Mouse (Mus musculus): ENCODE data around the gene Lxn. TPM values are rescaled to one million over a fixed set of nuclear protein-coding genes. Genes with fewer than 3 reads are reported as not detected.

The Lxn gene
- polyA plus RNA-seq, 1 experiment from 2014 or later = 125 TPM

- peaks cover 4% of the 10 kb centered on the region for H3K36me3 ChIP-seq (ENCODE audit: control insufficient read depth, insufficient read depth, low read length)
- no peaks in the 10 kb centered on the region for H3K4me1 ChIP-seq (ENCODE audit: control insufficient read depth, insufficient read depth, low read length)
- no peak overlapping the region for H3K4me3 ChIP-seq (ENCODE audit: low read depth, low read length)
- no peak for ATAC-seq (ENCODE audit: insufficient number of reproducible peaks, low FRiP score, low TSS enrichment, low read depth)
- no peak overlapping the region for H3K27ac ChIP-seq (replicated peaks; ENCODE audit: low read depth, low read length)
- H3K9me3 ChIP-seq (ENCODE audit: control insufficient read depth, low read length) = no peaks in the 10 kb centered on the region
- H3K27me3 ChIP-seq (ENCODE audit: control insufficient read depth, insufficient read depth, low read length) = no peaks in the 10 kb centered on the region
- DNase-seq (ENCODE audit: low spot score) = no peak
- no peak overlapping the region for H3K9ac ChIP-seq (ENCODE audit: low read length)
- whole genome bisulfite sequencing = 85% methylated on average over 4 of the region's 4 CpGs
- H3K4me2 ChIP-seq (ENCODE audit: low read depth, severe bottlenecking) = no peak overlapping the region
Observed at GRCm38 (mm10) chr3:67471408-67472127, 7.8 kb upstream of the Lxn start.

DNA sequence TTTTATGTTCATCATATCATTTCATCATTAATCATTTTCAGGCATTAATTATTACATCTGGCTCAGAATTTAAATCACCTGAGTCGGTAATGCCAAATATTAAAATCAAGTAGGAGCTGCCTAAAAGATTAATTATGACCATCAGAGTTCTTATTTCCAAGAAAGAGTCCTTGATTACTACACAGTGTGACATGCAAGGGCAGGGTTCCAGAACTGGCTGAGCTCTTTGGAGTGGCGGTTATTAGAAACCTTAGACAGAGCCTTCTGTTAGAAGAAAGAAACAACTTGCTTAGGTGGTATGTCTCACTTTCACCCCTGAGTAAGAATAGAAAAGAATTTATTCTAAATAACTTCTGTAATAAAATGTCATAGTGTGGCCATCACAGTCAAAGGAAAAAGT is 3.6 kb upstream of the Lxn start:
- no peak overlapping the region for H3K9ac ChIP-seq (ENCODE audit: low read length)
- peaks cover 2% of the 10 kb centered on the region; the same call in 1 of the 2 replicates for H3K36me3 ChIP-seq (ENCODE audit: control insufficient read depth, insufficient read depth, low read length)
- DNase-seq (ENCODE audit: low spot score) = no peak
- H3K27me3 ChIP-seq (ENCODE audit: control insufficient read depth, insufficient read depth, low read length) = no peaks in the 10 kb centered on the region
- no peak for ATAC-seq (ENCODE audit: insufficient number of reproducible peaks, low FRiP score, low TSS enrichment, low read depth)
- H3K4me2 ChIP-seq (ENCODE audit: low read depth, severe bottlenecking) = no peak overlapping the region
- no peak overlapping the region for H3K27ac ChIP-seq (replicated peaks; ENCODE audit: low read depth, low read length)
- H3K4me1 ChIP-seq (ENCODE audit: control insufficient read depth, insufficient read depth, low read length) = 0 out of 2 replicates have a peak, but pooled peaks cover 3% of the 10 kb centered on the region
- 82% methylated on average over 2 of the region's 2 CpGs for WGBS
- no peak overlapping the region for H3K4me3 ChIP-seq (ENCODE audit: low read depth, low read length)
- H3K9me3 ChIP-seq (ENCODE audit: control insufficient read depth, low read length) = no peaks in the 10 kb centered on the region

- H3K27ac ChIP-seq (replicated peaks; ENCODE audit: low read depth, low read length) = no peak overlapping the region
- WGBS = 85% methylated on average over 5 of the region's 5 CpGs
- H3K9me3 ChIP-seq (ENCODE audit: control insufficient read depth, low read length) = no peaks in the 10 kb centered on the region
- H3K36me3 ChIP-seq (ENCODE audit: control insufficient read depth, insufficient read depth, low read length) = peaks cover 2% of the 10 kb centered on the region; the same call in 1 of the 2 replicates
- H3K4me3 ChIP-seq (ENCODE audit: low read depth, low read length) = no peak overlapping the region
- DNase-seq (ENCODE audit: low spot score) = no peak
- 0 out of 2 replicates have a peak, but pooled peaks cover 3% of the 10 kb centered on the region for H3K4me1 ChIP-seq (ENCODE audit: control insufficient read depth, insufficient read depth, low read length)
- ATAC-seq (ENCODE audit: insufficient number of reproducible peaks, low FRiP score, low TSS enrichment, low read depth) = no peak
- H3K27me3 ChIP-seq (ENCODE audit: control insufficient read depth, insufficient read depth, low read length) = no peaks in the 10 kb centered on the region
- no peak overlapping the region for H3K4me2 ChIP-seq (ENCODE audit: low read depth, severe bottlenecking)
- H3K9ac ChIP-seq (ENCODE audit: low read length) = no peak overlapping the region
Observed at GRCm38 (mm10) chr3:67466576-67466975, 2.9 kb upstream of the Lxn start.

DNA sequence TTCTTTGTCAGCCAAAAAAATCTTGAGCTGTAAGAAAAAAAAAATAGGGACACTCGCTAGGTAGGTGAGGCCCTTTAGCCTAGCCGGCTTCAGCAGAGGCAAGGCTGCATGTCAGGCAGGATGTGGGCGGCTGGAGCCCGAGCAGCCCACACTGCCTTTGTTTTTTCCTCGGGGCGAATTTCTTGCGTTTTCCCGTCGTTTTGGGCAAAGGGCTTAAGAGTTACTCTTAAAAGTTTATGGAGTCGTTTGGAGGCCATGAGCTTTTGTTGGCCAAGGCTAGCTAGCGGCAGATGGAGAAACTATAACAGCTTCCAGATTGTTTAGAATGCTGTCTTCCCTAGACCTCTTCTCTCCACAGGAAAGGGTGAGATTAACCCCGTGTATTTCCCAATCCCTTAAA is 725 bp downstream of the Lxn start:
- H3K9ac ChIP-seq (ENCODE audit: low read length) = peak overlapping the region; percentile 77
- peak overlapping the region; percentile 72 for H3K4me2 ChIP-seq (ENCODE audit: low read depth, severe bottlenecking)
- H3K27ac ChIP-seq (replicated peaks; ENCODE audit: low read depth, low read length) = peak overlapping the region; percentile 89
- 0 out of 2 replicates have a peak, but pooled peaks cover 3% of the 10 kb centered on the region for H3K4me1 ChIP-seq (ENCODE audit: control insufficient read depth, insufficient read depth, low read length)
- H3K27me3 ChIP-seq (ENCODE audit: control insufficient read depth, insufficient read depth, low read length) = no peaks in the 10 kb centered on the region
- WGBS = 2% methylated on average over 12 of the region's 12 CpGs
- peak overlapping the region; percentile 65 for H3K4me3 ChIP-seq (ENCODE audit: low read depth, low read length)
- DNase-seq (ENCODE audit: low spot score) (peak; percentile 58), ATAC-seq (ENCODE audit: insufficient number of reproducible peaks, low FRiP score, low TSS enrichment, low read depth) (peak; percentile 32; the same call in 1 of the 2 replicates)
- no peaks in the 10 kb centered on the region for H3K9me3 ChIP-seq (ENCODE audit: control insufficient read depth, low read length)
- peaks cover 9% of the 10 kb centered on the region; the same call in 1 of the 2 replicates for H3K36me3 ChIP-seq (ENCODE audit: control insufficient read depth, insufficient read depth, low read length)

DNA sequence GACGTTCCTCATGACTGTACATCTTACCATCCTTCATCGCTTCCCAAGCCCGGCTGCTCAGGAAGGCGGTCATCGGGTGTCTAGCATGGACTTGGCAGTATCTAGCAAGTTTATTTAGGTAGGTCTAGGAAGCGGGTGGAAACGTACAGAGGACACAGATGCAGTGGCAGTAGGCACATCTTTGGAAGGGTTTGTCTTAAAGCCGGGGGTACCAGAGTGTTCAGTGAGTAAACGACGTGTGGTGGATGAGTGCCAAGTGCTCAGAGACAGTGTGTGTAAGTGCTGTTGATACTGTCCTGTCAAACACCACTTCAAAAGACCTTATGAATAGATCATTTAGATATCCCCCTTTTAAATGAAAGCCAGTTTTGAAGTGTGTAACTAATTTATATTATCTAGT is 1.1 kb downstream of the Lxn start:
- ATAC-seq (ENCODE audit: insufficient number of reproducible peaks, low FRiP score, low TSS enrichment, low read depth) = no peak
- Histone ChIP-seq H3K27me3 (ENCODE audit: control insufficient read depth, insufficient read depth, low read length) (no peaks in the 10 kb centered on the region), H3K36me3 (ENCODE audit: control insufficient read depth, insufficient read depth, low read length) (peaks cover 10% of the 10 kb centered on the region; the same call in 1 of the 2 replicates), H3K9ac (ENCODE audit: low read length) (no peak overlapping the region; the same call in 1 of the 2 replicates), H3K4me1 (ENCODE audit: control insufficient read depth, insufficient read depth, low read length) (0 out of 2 replicates have a peak, but pooled peaks cover 3% of the 10 kb centered on the region), H3K4me2 (ENCODE audit: low read depth, severe bottlenecking) (peak overlapping the region; percentile 72), H3K27ac (replicated peaks; ENCODE audit: low read depth, low read length) (no peak overlapping the region), H3K9me3 (ENCODE audit: control insufficient read depth, low read length) (no peaks in the 10 kb centered on the region), H3K4me3 (ENCODE audit: low read depth, low read length) (peak overlapping the region; percentile 65)
- WGBS = 49% methylated on average over 10 of the region's 10 CpGs
- peak; percentile 28 for DNase-seq (ENCODE audit: low spot score)

- 0 out of 2 replicates have a peak, but pooled peaks cover 3% of the 10 kb centered on the region for H3K4me1 ChIP-seq (ENCODE audit: control insufficient read depth, insufficient read depth, low read length)
- peak overlapping the region; percentile 72; the same call in 1 of the 2 replicates for H3K4me2 ChIP-seq (ENCODE audit: low read depth, severe bottlenecking)
- ATAC-seq (ENCODE audit: insufficient number of reproducible peaks, low FRiP score, low TSS enrichment, low read depth) (no peak), DNase-seq (ENCODE audit: low spot score) (no peak)
- no peak overlapping the region for H3K4me3 ChIP-seq (ENCODE audit: low read depth, low read length)
- WGBS = 87% methylated on average over 7 of the region's 7 CpGs
- peaks cover 11% of the 10 kb centered on the region; the same call in 1 of the 2 replicates for H3K36me3 ChIP-seq (ENCODE audit: control insufficient read depth, insufficient read depth, low read length)
- no peaks in the 10 kb centered on the region for H3K9me3 ChIP-seq (ENCODE audit: control insufficient read depth, low read length)
- H3K27me3 ChIP-seq (ENCODE audit: control insufficient read depth, insufficient read depth, low read length) = no peaks in the 10 kb centered on the region
- H3K27ac ChIP-seq (replicated peaks; ENCODE audit: low read depth, low read length) = no peak overlapping the region
- no peak overlapping the region for H3K9ac ChIP-seq (ENCODE audit: low read length)
Observed at GRCm38 (mm10) chr3:67462015-67462414, 1.7 kb downstream of the Lxn start.

- no peak overlapping the region for H3K4me3 ChIP-seq (ENCODE audit: low read depth, low read length)
- 0 out of 2 replicates have a peak, but pooled peaks cover 3% of the 10 kb centered on the region for H3K4me1 ChIP-seq (ENCODE audit: control insufficient read depth, insufficient read depth, low read length)
- 90% methylated on average over 3 of the region's 3 CpGs for WGBS
- H3K36me3 ChIP-seq (ENCODE audit: control insufficient read depth, insufficient read depth, low read length) = peaks cover 19% of the 10 kb centered on the region; the same call in 1 of the 2 replicates
- H3K27me3 ChIP-seq (ENCODE audit: control insufficient read depth, insufficient read depth, low read length) = no peaks in the 10 kb centered on the region
- no peak overlapping the region for H3K4me2 ChIP-seq (ENCODE audit: low read depth, severe bottlenecking)
- H3K9ac ChIP-seq (ENCODE audit: low read length) = no peak overlapping the region
- no peak for DNase-seq (ENCODE audit: low spot score)
- H3K9me3 ChIP-seq (ENCODE audit: control insufficient read depth, low read length) = no peaks in the 10 kb centered on the region
- no peak overlapping the region for H3K27ac ChIP-seq (replicated peaks; ENCODE audit: low read depth, low read length)
- ATAC-seq (ENCODE audit: insufficient number of reproducible peaks, low FRiP score, low TSS enrichment, low read depth) = no peak
Observed at GRCm38 (mm10) chr3:67459881-67460280, 3.8 kb downstream of the Lxn start.

DNA sequence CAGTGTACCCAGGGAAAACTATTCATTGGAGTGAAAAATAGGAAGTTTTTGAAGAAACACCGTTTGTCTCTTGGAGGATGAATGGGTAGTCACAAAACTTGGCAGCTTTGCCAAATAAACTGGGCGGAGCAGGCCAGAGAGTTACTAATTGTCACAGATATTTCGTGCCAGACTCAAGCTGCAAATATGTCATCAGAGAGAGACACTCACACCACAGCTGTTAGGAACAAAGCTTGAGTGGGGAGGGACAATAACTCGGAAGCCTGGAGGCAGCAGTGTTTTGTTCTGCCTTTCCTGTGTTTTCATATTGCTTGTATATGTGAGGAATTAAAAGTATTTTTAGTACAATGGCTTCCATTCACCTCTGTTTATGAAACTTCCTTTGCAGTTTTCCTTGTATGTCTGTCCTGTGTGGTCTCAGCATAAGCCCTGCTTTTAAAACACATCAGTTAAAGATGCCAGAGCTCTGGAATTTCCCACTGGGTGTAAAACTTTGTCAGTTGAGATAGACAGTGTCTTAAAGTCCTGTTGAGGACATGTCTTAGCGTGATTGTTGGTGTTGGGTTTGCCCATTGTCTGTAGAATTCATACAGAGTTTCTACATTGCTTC is 13.0 kb downstream of the Lxn start:
- ATAC-seq (ENCODE audit: insufficient number of reproducible peaks, low FRiP score, low TSS enrichment, low read depth) (no peak), DNase-seq (ENCODE audit: low spot score) (no peak)
- H3K9ac ChIP-seq (ENCODE audit: low read length) = no peak overlapping the region
- H3K4me2 ChIP-seq (ENCODE audit: low read depth, severe bottlenecking) = no peak overlapping the region
- H3K4me1 ChIP-seq (ENCODE audit: control insufficient read depth, insufficient read depth, low read length) = no peaks in the 10 kb centered on the region
- no peak overlapping the region for H3K27ac ChIP-seq (replicated peaks; ENCODE audit: low read depth, low read length)
- no peaks in the 10 kb centered on the region for H3K27me3 ChIP-seq (ENCODE audit: control insufficient read depth, insufficient read depth, low read length)
- 87% methylated on average over 5 of the region's 5 CpGs for WGBS
- no peak overlapping the region for H3K4me3 ChIP-seq (ENCODE audit: low read depth, low read length)
- no peaks in the 10 kb centered on the region for H3K9me3 ChIP-seq (ENCODE audit: control insufficient read depth, low read length)
- peaks cover 17% of the 10 kb centered on the region for H3K36me3 ChIP-seq (ENCODE audit: control insufficient read depth, insufficient read depth, low read length)
